Mouse (Mus musculus): ENCODE data around the gene Tbc1d9b. TPM values are rescaled to one million over a fixed set of nuclear protein-coding genes. Genes with fewer than 3 reads are reported as not detected.
"Not testable (repeated sequence)": the region's sequence is repeated elsewhere in the genome, so short reads cannot be mapped to it uniquely, and the experiment has no call there.

Tbc1d9b gene
- total RNA-seq, 2 experiments from 2014 or later, result 102 to 104 TPM

GRCm38 (mm10) chr11:50138206-50138822 lies 7.1 kb downstream of the Tbc1d9b start:
- no peak for DNase-seq

GRCm38 (mm10) chr11:50139571-50139970 lies 8.4 kb downstream of the Tbc1d9b start:
- no peak for DNase-seq

GRCm38 (mm10) chr11:50145529-50145928 lies 14.3 kb downstream of the Tbc1d9b start:
- DNase-seq, result no peak

GRCm38 (mm10) chr11:50146121-50146520 lies 14.9 kb downstream of the Tbc1d9b start:
- no peak for DNase-seq

- DNase-seq, result no peak
Measured at GRCm38 (mm10) chr11:50147267-50147957, 16.2 kb downstream of the Tbc1d9b start.

GRCm38 (mm10) chr11:50147958-50148476 lies 16.8 kb downstream of the Tbc1d9b start:
- no peak for DNase-seq

GRCm38 (mm10) chr11:50149200-50149599 lies 18.0 kb downstream of the Tbc1d9b start:
- no peak for DNase-seq

- DNase-seq, result no peak
Measured at GRCm38 (mm10) chr11:50149603-50150150, 18.5 kb downstream of the Tbc1d9b start.

GRCm38 (mm10) chr11:50151374-50151773 lies 20.2 kb downstream of the Tbc1d9b start:
- DNase-seq, result no peak

GRCm38 (mm10) chr11:50154166-50154565 lies 23.0 kb downstream of the Tbc1d9b start:
- no peak for DNase-seq

- DNase-seq, result peak in 1 of 2 experiments; percentile 11
Measured at GRCm38 (mm10) chr11:50154777-50155520, 23.8 kb downstream of the Tbc1d9b start.

GRCm38 (mm10) chr11:50155785-50156184 lies 24.6 kb downstream of the Tbc1d9b start:
- no peak for DNase-seq

GRCm38 (mm10) chr11:50156725-50157258 lies 25.6 kb downstream of the Tbc1d9b start:
- DNase-seq, result no peak

GRCm38 (mm10) chr11:50158346-50158745 lies 27.1 kb downstream of the Tbc1d9b start:
- no peak for DNase-seq

- no peak for DNase-seq
Measured at GRCm38 (mm10) chr11:50159347-50159746, 28.2 kb downstream of the Tbc1d9b start.

GRCm38 (mm10) chr11:50161578-50162304 lies 30.5 kb downstream of the Tbc1d9b start:
- no peak for DNase-seq

- DNase-seq, result no peak
Measured at GRCm38 (mm10) chr11:50162338-50163050, 31.3 kb downstream of the Tbc1d9b start.

GRCm38 (mm10) chr11:50168352-50168751 lies 37.2 kb downstream of the Tbc1d9b start:
- no peak for DNase-seq

GRCm38 (mm10) chr11:50174111-50174729 lies 43.0 kb downstream of the Tbc1d9b start, which contains the start of gene Mrnip:
TSS of gene Mrnip (plus strand) at chr11:50174444.
- not testable (repeated sequence) for DNase-seq

- peak; percentile 96 to 98 for DNase-seq
Measured at GRCm38 (mm10) chr11:50174730-50175187, 43.6 kb downstream of the Tbc1d9b start.
